Mouse (Mus musculus): ENCODE data around the gene Pstpip1. TPM values are rescaled to one million over a fixed set of nuclear protein-coding genes. Genes with fewer than 3 reads are reported as not detected.
A peak's percentile ranks its signal among the peaks of the same experiment; 100 is the strongest.

The Pstpip1 gene
- 1 to 10 TPM in 1 of 2 experiments, under 1 TPM in 1; 0.89 to 1.0 TPM for total RNA-seq (2021)
- long read RNA-seq, experiment 1, partial matches to known transcripts = 1 of 1 reads
- long read RNA-seq, experiment 1, other reads (novel, unspliced or antisense) = 0 of 1 reads
- long read RNA-seq, experiment 2 = 0 reads

- peak; percentile 65 to 81 for DNase-seq
These were observed at the start of gene Pstpip1 for GRCm38 (mm10) chr9:56089778-56090520. TSS of gene Pstpip1 (plus strand) at chr9:56089962.

GRCm38 (mm10) chr9:56041372-56042180 is 48.2 kb upstream of the Pstpip1 start, which contains the start of gene Rcn2:
TSS of gene Rcn2 (plus strand) at chr9:56041845.
- peak; percentile 96 to 97 for DNase-seq

- no peak for DNase-seq
These were observed 47.6 kb upstream of the Pstpip1 start for GRCm38 (mm10) chr9:56042181-56042621.

GRCm38 (mm10) chr9:56053796-56054195 is 36.0 kb upstream of the Pstpip1 start:
- DNase-seq = no peak

DNA sequence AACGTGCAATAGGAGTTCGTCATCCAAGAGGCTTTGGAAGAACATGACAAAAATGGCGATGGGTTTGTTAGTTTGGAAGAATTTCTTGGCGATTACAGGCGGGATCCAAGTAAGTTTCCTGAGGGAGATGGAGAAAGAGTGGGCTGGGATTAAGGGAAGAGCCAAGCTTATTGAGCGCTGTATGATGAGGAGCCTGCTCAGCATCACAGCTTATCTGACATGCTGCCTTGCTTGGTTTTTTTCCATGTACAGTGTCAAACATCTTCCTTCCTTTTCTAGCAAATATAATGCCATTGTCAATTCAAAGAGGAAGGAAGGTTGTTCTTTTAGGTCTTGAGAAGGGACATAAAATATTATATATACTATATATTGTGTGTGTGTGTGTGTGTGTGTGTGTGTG is 33.6 kb upstream of the Pstpip1 start:
- DNase-seq = no peak

GRCm38 (mm10) chr9:56062336-56062735 is 27.4 kb upstream of the Pstpip1 start:
- no peak for DNase-seq

- DNase-seq = no peak
These were observed 24.8 kb upstream of the Pstpip1 start for GRCm38 (mm10) chr9:56065011-56065410.

DNA sequence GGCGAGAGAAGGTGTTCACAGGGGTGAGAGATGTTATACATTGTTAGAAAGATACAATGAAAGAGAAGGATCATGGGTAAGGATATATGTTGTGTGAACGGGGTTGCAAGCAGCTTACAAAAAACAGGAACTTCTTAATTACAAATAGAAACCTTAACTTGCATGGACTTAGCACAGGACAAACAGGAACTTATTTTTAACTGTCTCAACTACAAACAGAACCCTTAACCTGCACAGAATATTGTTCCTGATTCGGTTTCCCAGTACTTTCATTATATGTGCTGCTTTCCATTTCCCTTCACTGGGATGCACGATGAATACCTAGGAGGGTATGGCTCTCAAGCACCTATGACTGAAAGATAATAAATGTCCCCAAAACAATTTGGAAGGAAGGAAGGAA is 21.8 kb upstream of the Pstpip1 start:
- no peak for DNase-seq

GRCm38 (mm10) chr9:56068630-56069029 is 21.1 kb upstream of the Pstpip1 start:
- DNase-seq = no peak

- no peak for DNase-seq
These were observed 16.9 kb upstream of the Pstpip1 start for GRCm38 (mm10) chr9:56072861-56073260.

DNA sequence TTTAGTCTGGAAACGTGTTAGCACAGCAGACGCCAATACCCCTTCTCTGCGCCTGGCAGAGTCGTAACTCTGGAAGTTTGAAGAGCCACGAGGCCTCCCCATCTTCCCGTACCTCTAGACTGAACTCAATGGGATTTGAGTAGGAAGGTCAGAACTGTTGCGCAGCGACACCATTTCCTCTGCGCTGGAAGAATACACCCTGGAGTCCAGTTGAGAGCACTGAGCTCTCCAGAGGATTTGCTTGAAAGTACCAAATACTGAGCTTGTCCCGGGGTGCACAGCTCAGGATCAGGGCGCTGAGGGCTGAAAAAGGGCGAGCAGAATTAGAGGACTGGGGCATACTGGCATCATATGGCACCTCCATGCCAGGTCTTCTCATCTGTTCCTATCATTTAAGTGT is 14.9 kb upstream of the Pstpip1 start:
- DNase-seq = no peak

DNA sequence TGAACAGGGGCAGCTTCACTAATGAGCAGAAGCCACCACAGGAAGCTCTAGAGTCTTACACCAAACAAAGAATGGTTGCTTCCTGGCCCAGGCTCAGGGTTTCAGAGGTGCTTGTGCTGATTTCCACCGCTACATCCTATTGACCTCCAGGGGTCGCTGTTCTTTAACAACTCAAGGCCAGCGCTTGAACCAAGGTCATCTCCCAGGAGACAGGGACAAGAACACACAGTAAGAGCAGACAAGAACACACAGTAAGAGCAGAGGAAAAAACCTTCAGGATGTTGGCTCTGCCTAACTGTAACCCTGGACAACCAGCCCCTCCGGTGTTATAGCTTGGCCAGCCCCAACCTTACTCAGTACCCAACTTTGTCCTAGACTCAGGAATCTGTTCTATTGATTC is 14.5 kb upstream of the Pstpip1 start:
- DNase-seq = peak; percentile 54 to 73

DNA sequence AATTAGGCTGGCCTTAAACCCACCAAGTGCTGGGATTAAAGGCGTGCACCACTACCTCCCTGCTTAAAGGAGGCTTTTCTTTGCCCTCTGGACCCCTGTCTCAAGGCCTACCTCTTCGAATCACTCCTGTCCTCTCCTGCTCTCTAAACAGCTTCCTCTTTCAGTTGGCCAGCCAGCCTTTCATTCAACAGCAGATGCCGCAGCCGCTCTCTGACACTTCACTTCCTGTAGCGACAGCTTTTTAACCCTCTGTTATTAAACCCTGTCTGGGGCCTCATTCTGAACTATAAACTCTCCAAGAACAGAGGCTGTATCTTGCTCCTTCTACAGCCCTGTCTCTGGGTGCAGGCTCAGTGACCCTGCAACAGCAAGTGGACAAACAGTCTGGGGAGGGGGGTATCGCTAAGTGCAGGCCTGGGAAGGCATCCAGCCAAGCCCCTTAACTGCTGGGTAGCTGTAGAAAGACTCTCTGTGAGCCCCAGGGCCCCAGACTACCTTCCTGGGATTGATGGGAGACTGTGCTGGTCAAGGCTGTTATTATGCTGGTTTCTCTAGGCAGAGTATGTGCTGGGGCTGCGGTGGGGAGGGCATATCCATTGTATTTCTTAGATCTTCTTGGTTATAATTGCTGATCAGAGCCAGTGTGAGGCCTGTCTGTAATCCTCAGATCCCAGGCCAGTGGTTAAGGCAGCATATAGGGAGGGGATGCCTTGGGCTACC is 13.7 kb upstream of the Pstpip1 start:
- no peak for DNase-seq

GRCm38 (mm10) chr9:56079587-56079986 is 10.2 kb upstream of the Pstpip1 start:
- DNase-seq = no peak

DNA sequence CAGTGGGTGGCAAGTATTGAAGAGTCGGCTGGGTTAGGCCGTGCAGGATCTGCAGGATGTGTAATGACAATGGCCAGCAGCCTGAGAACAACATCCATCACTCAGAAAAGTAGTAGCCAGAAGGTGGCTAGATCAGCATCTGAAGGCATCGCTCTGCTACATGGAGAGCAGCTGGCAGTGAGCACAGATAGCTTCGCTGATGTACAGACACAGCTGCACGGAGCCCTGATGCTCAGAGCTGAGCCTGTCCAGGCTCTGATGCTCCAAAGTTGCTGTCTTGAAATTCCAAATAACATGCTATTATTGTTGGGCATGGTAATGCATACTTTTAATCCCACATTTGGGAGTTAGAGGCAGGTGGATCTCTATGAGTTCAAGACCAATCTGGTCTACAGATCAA is 3.2 kb upstream of the Pstpip1 start:
- no peak for DNase-seq

DNA sequence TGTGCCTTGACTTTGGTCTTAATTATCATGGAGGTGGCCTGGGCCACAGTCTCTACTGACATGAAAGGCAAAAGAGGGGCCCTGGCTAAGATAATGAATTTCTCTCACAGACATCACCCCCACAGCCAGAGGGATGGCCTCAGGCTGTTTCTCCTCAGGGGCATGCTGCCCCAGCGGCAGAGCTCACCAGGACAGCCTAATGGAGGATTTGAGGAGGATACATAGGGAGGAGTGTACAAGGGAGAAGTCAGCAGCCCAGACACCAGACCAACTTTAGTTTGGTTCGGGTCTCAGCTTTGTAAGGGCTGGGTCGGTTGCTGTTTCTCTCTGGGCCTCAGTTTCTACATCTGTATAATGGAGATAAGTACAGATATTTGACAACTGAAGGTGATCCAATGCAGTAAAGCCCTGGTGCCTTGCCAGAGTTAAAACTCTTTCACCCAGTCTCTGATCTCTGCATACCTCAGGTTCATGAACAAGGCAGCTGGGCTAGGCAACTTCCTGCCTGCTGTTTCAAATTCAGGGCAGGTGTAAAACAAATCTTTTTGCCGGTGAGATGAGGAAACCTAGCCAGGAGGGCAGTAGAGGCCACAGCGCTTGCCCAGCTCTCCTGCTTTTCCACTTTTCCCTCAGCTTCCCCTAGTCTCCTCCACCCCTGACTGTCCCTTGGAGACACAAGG is 924 bp downstream of the Pstpip1 start:
- no peak for DNase-seq

GRCm38 (mm10) chr9:56092102-56092501 is 2.3 kb downstream of the Pstpip1 start:
- DNase-seq = no peak

DNA sequence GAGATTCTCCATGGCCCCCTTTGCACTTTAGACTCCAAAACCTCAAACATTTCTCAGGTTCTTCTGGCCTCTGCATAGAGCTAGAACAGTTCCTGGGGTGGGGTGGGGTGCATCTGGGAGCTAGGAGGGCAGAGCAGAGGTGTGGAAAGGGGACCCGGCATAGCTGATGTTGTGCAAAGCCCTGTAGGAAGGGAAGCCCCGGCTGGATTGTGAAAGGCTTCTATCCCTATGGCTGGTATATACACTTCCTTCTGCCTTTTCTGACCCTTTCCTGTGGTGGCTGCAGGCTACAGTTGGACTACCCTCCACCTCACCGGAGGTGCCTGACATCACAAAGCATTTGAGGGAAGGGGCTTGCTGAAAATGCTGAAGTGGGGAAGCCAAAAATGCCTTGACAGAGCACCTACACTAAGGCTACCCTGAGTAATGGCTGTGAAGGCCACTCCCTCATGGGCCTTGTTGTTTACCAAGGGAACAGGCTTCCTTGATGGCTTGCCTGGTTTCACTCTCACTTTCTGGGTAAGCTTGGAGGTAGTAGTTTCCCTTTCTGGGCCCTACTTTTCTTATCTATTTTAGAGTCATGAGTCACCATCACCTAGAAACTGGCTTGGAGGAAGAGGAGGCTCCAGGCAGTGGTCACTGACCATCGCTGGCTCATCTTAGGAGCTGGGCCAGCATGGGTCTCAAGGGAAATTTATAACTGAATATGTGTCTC is 8.0 kb downstream of the Pstpip1 start:
- no peak for DNase-seq

DNA sequence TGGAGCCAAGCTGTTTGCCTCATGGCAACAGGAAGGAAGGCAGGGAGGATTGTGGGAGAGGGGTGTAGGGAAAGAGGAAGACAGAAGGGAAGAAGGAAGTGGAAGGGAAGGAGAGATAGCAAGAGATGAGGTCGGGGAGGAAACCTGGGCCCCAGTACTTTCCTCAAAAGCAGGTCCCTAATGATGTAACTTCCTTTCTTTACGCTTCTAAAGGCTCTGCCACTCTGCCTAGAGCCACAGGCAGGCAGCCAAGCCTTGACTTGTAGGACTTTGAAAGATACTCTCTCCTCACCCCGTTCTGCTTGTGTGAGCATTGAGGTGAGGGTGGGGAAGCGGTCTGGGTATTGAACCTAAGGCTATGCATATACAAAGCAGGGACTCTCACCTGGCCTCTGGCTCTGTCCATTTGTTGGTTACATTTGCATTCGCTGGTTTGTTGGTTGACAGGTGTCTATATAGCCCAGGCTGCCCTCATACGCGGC is 10.3 kb downstream of the Pstpip1 start:
- DNase-seq = no peak

DNA sequence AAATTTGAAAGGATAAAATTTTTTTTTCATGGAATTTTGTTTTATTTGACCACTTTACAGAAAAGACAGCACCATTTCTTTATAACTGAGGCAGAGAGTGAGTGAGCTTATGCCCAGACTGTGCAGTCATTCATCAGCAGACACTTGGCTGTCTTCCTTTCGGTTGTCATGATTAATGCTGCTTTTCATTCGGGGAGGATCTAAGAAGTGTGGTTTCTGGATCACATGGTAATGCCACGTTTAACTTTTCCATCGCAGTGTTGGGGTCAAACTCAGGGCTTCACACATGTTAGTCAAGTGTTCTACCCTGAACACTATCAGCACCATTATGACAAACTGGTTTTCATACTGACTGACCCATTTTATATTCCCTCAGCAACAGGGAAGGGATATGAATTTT is 11.3 kb downstream of the Pstpip1 start:
- peak in 1 of 2 experiments; percentile 20 for DNase-seq

DNA sequence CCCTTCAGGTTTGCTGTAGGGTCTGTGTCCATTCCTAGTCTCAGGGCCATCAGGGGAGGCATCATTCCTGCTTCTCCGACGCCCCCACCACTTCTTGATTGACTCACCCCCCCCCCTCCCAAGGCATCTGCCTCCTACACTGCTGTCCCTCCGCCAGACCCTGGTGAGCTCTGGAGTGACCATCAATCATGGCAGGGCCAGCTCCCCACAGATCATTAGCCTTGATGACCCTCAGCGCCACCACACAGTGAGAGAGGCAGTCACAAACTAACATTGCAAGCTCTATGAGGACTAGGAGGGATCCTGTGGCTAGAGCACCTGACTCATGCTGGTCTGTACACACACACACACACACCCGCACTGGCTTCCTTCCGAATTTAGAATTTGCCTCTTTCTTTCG is 15.2 kb downstream of the Pstpip1 start:
- no peak for DNase-seq

Data from adrenal gland, postnatal 36 days (tissue).